Mouse (Mus musculus): ENCODE results near the gene Ephb1. TPM values are rescaled to one million over a fixed set of nuclear protein-coding genes. Genes with fewer than 3 reads are reported as not detected.

Ephb1 gene
- polyA plus RNA-seq, 1 experiment: 0.84 TPM

- no peak for DNase-seq (ENCODE audit: low spot score)
These were observed 360.4 kb downstream of the Ephb1 start for GRCm38 (mm10) chr9:101994086-101994485.

- DNase-seq (ENCODE audit: low spot score): no peak
These were observed 363.7 kb downstream of the Ephb1 start for GRCm38 (mm10) chr9:101990836-101991235.

- DNase-seq (ENCODE audit: low spot score): no peak
These were observed 364.5 kb downstream of the Ephb1 start for GRCm38 (mm10) chr9:101990032-101990431.

- DNase-seq (ENCODE audit: low spot score): no peak
These were observed 367.6 kb downstream of the Ephb1 start for GRCm38 (mm10) chr9:101986910-101987309.

GRCm38 (mm10) chr9:101982378-101982777 is 372.1 kb downstream of the Ephb1 start:
- DNase-seq (ENCODE audit: low spot score): no peak

GRCm38 (mm10) chr9:101981161-101981560 is 373.3 kb downstream of the Ephb1 start:
- DNase-seq (ENCODE audit: low spot score): no peak

GRCm38 (mm10) chr9:101976884-101977465 is 377.5 kb downstream of the Ephb1 start:
- no peak for DNase-seq (ENCODE audit: low spot score)

GRCm38 (mm10) chr9:101972314-101972713 is 382.2 kb downstream of the Ephb1 start:
- no peak for DNase-seq (ENCODE audit: low spot score)

GRCm38 (mm10) chr9:101971806-101972205 is 382.7 kb downstream of the Ephb1 start:
- no peak for DNase-seq (ENCODE audit: low spot score)

GRCm38 (mm10) chr9:101956228-101956627 is 398.3 kb downstream of the Ephb1 start:
- DNase-seq (ENCODE audit: low spot score): no peak

GRCm38 (mm10) chr9:101954529-101954928 is 400.0 kb downstream of the Ephb1 start:
- no peak for DNase-seq (ENCODE audit: low spot score)

GRCm38 (mm10) chr9:101950101-101950500 is 404.4 kb downstream of the Ephb1 start:
- no peak for DNase-seq (ENCODE audit: low spot score)

GRCm38 (mm10) chr9:101945814-101946213 is 408.7 kb downstream of the Ephb1 start:
- no peak for DNase-seq (ENCODE audit: low spot score)

- no peak for DNase-seq (ENCODE audit: low spot score)
These were observed 409.2 kb downstream of the Ephb1 start for GRCm38 (mm10) chr9:101945326-101945725.

- no peak for DNase-seq (ENCODE audit: low spot score)
These were observed 412.3 kb downstream of the Ephb1 start for GRCm38 (mm10) chr9:101942058-101942669.

GRCm38 (mm10) chr9:101940182-101940581 is 414.3 kb downstream of the Ephb1 start:
- no peak for DNase-seq (ENCODE audit: low spot score)

- DNase-seq (ENCODE audit: low spot score): no peak
These were observed 415.5 kb downstream of the Ephb1 start for GRCm38 (mm10) chr9:101939006-101939405.

GRCm38 (mm10) chr9:101938066-101938465 is 416.4 kb downstream of the Ephb1 start:
- no peak for DNase-seq (ENCODE audit: low spot score)

- DNase-seq (ENCODE audit: low spot score): no peak
These were observed 419.6 kb downstream of the Ephb1 start for GRCm38 (mm10) chr9:101934887-101935286.

- no peak for DNase-seq (ENCODE audit: low spot score)
These were observed 420.4 kb downstream of the Ephb1 start for GRCm38 (mm10) chr9:101933946-101934573.

GRCm38 (mm10) chr9:101924829-101925228 is 429.7 kb downstream of the Ephb1 start:
- DNase-seq (ENCODE audit: low spot score): no peak

GRCm38 (mm10) chr9:101922846-101923245 is 431.6 kb downstream of the Ephb1 start:
- no peak for DNase-seq (ENCODE audit: low spot score)

- no peak for DNase-seq (ENCODE audit: low spot score)
These were observed 435.2 kb downstream of the Ephb1 start for GRCm38 (mm10) chr9:101919324-101919723.
